Mouse (Mus musculus) embryonic facial prominence, embryonic 14.5 days (tissue): ENCODE data around the gene Zfp839. TPM values are rescaled to one million over a fixed set of nuclear protein-coding genes. Genes with fewer than 3 reads are reported as not detected.

ENCODE experiments used
- ATAC-seq: fragments of 200-750 bp; cut with Nextera tagmentation; 2 replicates; pipeline ENCODE4 v1.8.0; 2017; ENCODE audit warnings: low read depth, moderate number of reproducible peaks, moderate TSS enrichment
- DNase-seq: peaks from one replicate; pipeline ENCODE4 v3.0.0-alpha.2; 2015; ENCODE audit warnings: low spot score
- H3K27ac ChIP-seq: fragments of 300-500 bp; sonication (generic); replicated peaks from 2 replicates; pipeline ENCODE4 v1.5.1; 2014; ENCODE audit warnings: low read depth, mild to moderate bottlenecking, low read length, moderate library complexity
- H3K27me3 ChIP-seq: fragments of 300-500 bp; sonication (generic); replicated peaks from 2 replicates; pipeline ENCODE4 v1.6.1; 2014; ENCODE audit warnings: low read length; ENCODE audit not compliant: control insufficient read depth, insufficient read depth
- H3K36me3 ChIP-seq: fragments of 300-500 bp; sonication (generic); 2 replicates; pipeline ENCODE4 v1.6.1; 2014; ENCODE audit warnings: low read length, mixed read lengths; ENCODE audit not compliant: control insufficient read depth, insufficient read depth
- H3K4me1 ChIP-seq: fragments of 300-500 bp; sonication (generic); 2 replicates; pipeline ENCODE4 v1.6.1; 2014; ENCODE audit warnings: antibody characterized with exemption, low read length; ENCODE audit not compliant: control insufficient read depth, insufficient read depth
- H3K4me2 ChIP-seq: fragments of 300-500 bp; sonication (generic); 2 replicates; pipeline ENCODE4 v1.6.1; 2014; ENCODE audit warnings: low read depth, mild to moderate bottlenecking, low read length, moderate library complexity, mixed read lengths
- H3K4me3 ChIP-seq: fragments of 300-500 bp; sonication (generic); 2 replicates; pipeline ENCODE4 v1.5.1; 2014; ENCODE audit warnings: low read depth, mild to moderate bottlenecking, low read length
- H3K9ac ChIP-seq: fragments of 300-500 bp; sonication (generic); 2 replicates; pipeline ENCODE4 v1.6.1; 2014; ENCODE audit warnings: low read depth, mild to moderate bottlenecking, low read length, moderate library complexity, mixed read lengths
- H3K9me3 ChIP-seq: fragments of 300-500 bp; sonication (generic); 2 replicates; pipeline ENCODE4 v1.6.1; 2016; ENCODE audit warnings: low read length; ENCODE audit not compliant: control insufficient read depth
- WGBS: fragments of 180-500 bp; shearing (Covaris S2); extraction: QIAGEN DNeasy Blood & Tissue Kit; methylation state at CpG from one replicate; pipeline ENCODE4 v1.1.7; 2014; 5-methylcytosine and 5-hydroxymethylcytosine counted together
- polyA plus RNA-seq: library from polyadenylated mRNA; unstranded; fragments of >200 nt; fragmentation: Nextera tagmentation; extraction: Ambion mirVana; gene quantifications from 2 replicates; pipeline ENCODE4 v1.2.1, GENCODE M21; 2014

Zfp839 gene
- polyA plus RNA-seq, result 2.4 and 4.1 TPM in 2 replicates

- WGBS, result 1% methylated on average over 37 of the region's 89 CpGs
- Histone ChIP-seq H3K36me3 (peaks cover 3% of the 10 kb centered on the region), H3K9ac (peak within 1 kb of the TSS; percentile 95), H3K9me3 (no peaks in the 10 kb centered on the region), H3K4me1 (peaks cover 3% of the 10 kb centered on the region; the same call in 1 of the 2 replicates), H3K4me3 (peak within 1 kb of the TSS; percentile 88), H3K27me3 (0 out of 2 replicates have a peak, but pooled peaks cover 5% of the 10 kb centered on the region), H3K4me2 (peak within 1 kb of the TSS; percentile 78), H3K27ac (peak within 1 kb of the TSS; percentile 84)
- ATAC-seq (peak; percentile 83), DNase-seq (peak; percentile 88)
Observed at GRCm38 (mm10) chr12:110850010-110850928, at the start of gene Zfp839. Zfp839 (plus strand) TSS chr12:110850253.

GRCm38 (mm10) chr12:110801876-110802464 lies 48.1 kb upstream of the Zfp839 start:
- no peak for DNase-seq
- 84% methylated on average over 10 of the region's 10 CpGs for whole genome bisulfite sequencing

GRCm38 (mm10) chr12:110802674-110803297 lies 47.3 kb upstream of the Zfp839 start:
- DNase-seq (peak; percentile 40), ATAC-seq (peak; percentile 46; the same call in 1 of the 2 replicates)
- Histone ChIP-seq H3K4me1 (no peaks in the 10 kb centered on the region), H3K27ac (no peak overlapping the region), H3K36me3 (peaks cover 12% of the 10 kb centered on the region; the same call in 1 of the 2 replicates), H3K4me3 (no peak overlapping the region), H3K4me2 (no peak overlapping the region), H3K27me3 (no peaks in the 10 kb centered on the region), H3K9ac (no peak overlapping the region), H3K9me3 (no peaks in the 10 kb centered on the region)
- 80% methylated on average over 5 of the region's 5 CpGs for WGBS

More at GRCm38 (mm10) chr12:110801876-110802464, 48.1 kb upstream of the Zfp839 start:
- H3K4me3 ChIP-seq, result no peak overlapping the region
- H3K9ac ChIP-seq, result no peak overlapping the region
- H3K27me3 ChIP-seq, result no peaks in the 10 kb centered on the region
- H3K4me2 ChIP-seq, result no peak overlapping the region
- H3K9me3 ChIP-seq, result no peaks in the 10 kb centered on the region
- 0 out of 2 replicates have a peak overlapping the region, but pooled peaks have one; percentile 6 for H3K27ac ChIP-seq
- 0 out of 2 replicates have a peak, but pooled peaks cover 10% of the 10 kb centered on the region for H3K36me3 ChIP-seq
- no peak for ATAC-seq
- H3K4me1 ChIP-seq, result no peaks in the 10 kb centered on the region

GRCm38 (mm10) chr12:110804261-110804660 lies 45.8 kb upstream of the Zfp839 start:
- Histone ChIP-seq H3K9ac (no peak overlapping the region), H3K36me3 (peaks cover 14% of the 10 kb centered on the region; the same call in 1 of the 2 replicates), H3K9me3 (no peaks in the 10 kb centered on the region), H3K27me3 (no peaks in the 10 kb centered on the region), H3K4me3 (no peak overlapping the region), H3K4me1 (no peaks in the 10 kb centered on the region), H3K4me2 (no peak overlapping the region), H3K27ac (no peak overlapping the region)
- WGBS, result 39% methylated on average over 10 of the region's 10 CpGs
- DNase-seq (peak; percentile 54), ATAC-seq (peak; percentile 39)

GRCm38 (mm10) chr12:110806301-110806970 lies 43.6 kb upstream of the Zfp839 start:
- no peaks in the 10 kb centered on the region for H3K27me3 ChIP-seq
- H3K9me3 ChIP-seq, result no peaks in the 10 kb centered on the region
- H3K9ac ChIP-seq, result no peak overlapping the region
- DNase-seq (no peak), ATAC-seq (no peak)
- H3K4me3 ChIP-seq, result no peak overlapping the region
- peaks cover 19% of the 10 kb centered on the region; the same call in 1 of the 2 replicates for H3K36me3 ChIP-seq
- H3K4me2 ChIP-seq, result no peak overlapping the region
- H3K27ac ChIP-seq, result no peak overlapping the region
- 71% methylated on average over 3 of the region's 3 CpGs for WGBS
- no peaks in the 10 kb centered on the region for H3K4me1 ChIP-seq

GRCm38 (mm10) chr12:110808430-110808829 lies 41.6 kb upstream of the Zfp839 start:
- DNase-seq, result peak; percentile 9

GRCm38 (mm10) chr12:110808848-110809247 lies 41.2 kb upstream of the Zfp839 start:
- Histone ChIP-seq H3K9ac (no peak overlapping the region), H3K9me3 (no peaks in the 10 kb centered on the region), H3K4me2 (no peak overlapping the region), H3K27ac (no peak overlapping the region), H3K27me3 (no peaks in the 10 kb centered on the region), H3K4me1 (no peaks in the 10 kb centered on the region), H3K36me3 (peaks cover 16% of the 10 kb centered on the region; the same call in 1 of the 2 replicates), H3K4me3 (no peak overlapping the region)
- DNase-seq (peak; percentile 30), ATAC-seq (peak; percentile 45)
- WGBS, result 79% methylated on average over 5 of the region's 5 CpGs

More at GRCm38 (mm10) chr12:110808430-110808829, 41.6 kb upstream of the Zfp839 start:
- Histone ChIP-seq H3K4me2 (no peak overlapping the region), H3K4me3 (no peak overlapping the region), H3K27me3 (no peaks in the 10 kb centered on the region), H3K9me3 (no peaks in the 10 kb centered on the region), H3K9ac (no peak overlapping the region), H3K4me1 (no peaks in the 10 kb centered on the region), H3K36me3 (peaks cover 16% of the 10 kb centered on the region; the same call in 1 of the 2 replicates), H3K27ac (peak overlapping the region; percentile 1; the same call in 1 of the 2 replicates)
- WGBS, result 65% methylated on average over 10 of the region's 10 CpGs
- 0 out of 2 replicates have a peak, but pooled peaks have one; percentile 12 for ATAC-seq
